Mouse (Mus musculus) lung, postnatal 0 days (tissue): ENCODE results near the gene Gm6812. TPM values are rescaled to one million over a fixed set of nuclear protein-coding genes. Genes with fewer than 3 reads are reported as not detected.
"Not testable (repeated sequence)": the region's sequence is repeated elsewhere in the genome, so short reads cannot be mapped to it uniquely, and the experiment has no call there.

Experiments
- ATAC-seq: fragments of 200-750 bp; cut with Nextera tagmentation; 2 replicates; pipeline ENCODE4 v1.8.0; 2017; ENCODE audit warnings: moderate library complexity
- DNase-seq: peaks from one replicate; pipeline ENCODE4 v3.0.0-alpha.2; 2016; ENCODE audit warnings: low spot score
- H3K27ac ChIP-seq: fragments of 300-500 bp; sonication (generic); 2 replicates; pipeline ENCODE4 v1.5.1; 2014; ENCODE audit warnings: antibody characterized with exemption, mild to moderate bottlenecking, low read length, mixed read lengths
- H3K27me3 ChIP-seq: fragments of 300-500 bp; sonication (generic); replicated peaks from 2 replicates; pipeline ENCODE4 v1.6.1; 2014; ENCODE audit warnings: low read length, mixed read lengths; ENCODE audit not compliant: insufficient read depth
- H3K36me3 ChIP-seq: fragments of 300-500 bp; sonication (generic); 2 replicates; pipeline ENCODE4 v1.6.1; 2014; ENCODE audit warnings: low read length, mixed read lengths; ENCODE audit not compliant: insufficient read depth
- H3K4me1 ChIP-seq: fragments of 300-500 bp; sonication (generic); 2 replicates; pipeline ENCODE4 v1.6.1; 2014; ENCODE audit warnings: antibody characterized with exemption, low read depth, low read length, mixed read lengths; ENCODE audit not compliant: insufficient read depth
- H3K4me2 ChIP-seq: fragments of 300-500 bp; sonication (generic); replicated peaks from 2 replicates; pipeline ENCODE4 v1.6.1; 2014; ENCODE audit warnings: low read depth, mild to moderate bottlenecking, low read length, moderate library complexity, mixed read lengths
- H3K4me3 ChIP-seq: fragments of 300-500 bp; sonication (generic); 2 replicates; pipeline ENCODE4 v1.5.1; 2014; ENCODE audit warnings: low read depth, low read length
- H3K9ac ChIP-seq: fragments of 300-500 bp; sonication (generic); replicated peaks from 2 replicates; pipeline ENCODE4 v1.6.1; 2014; ENCODE audit warnings: low read depth, mild to moderate bottlenecking
- H3K9me3 ChIP-seq: fragments of 300-500 bp; sonication (generic); 2 replicates; pipeline ENCODE4 v1.6.1; 2016; ENCODE audit warnings: low read length, mixed read lengths
- CTCF ChIP-seq: IDR thresholded peaks from 2 replicates; pipeline ENCODE4 v1.5.1; 2016; ENCODE audit warnings: antibody characterized with exemption, mild to moderate bottlenecking
- EP300 ChIP-seq: IDR thresholded peaks from 2 replicates; pipeline ENCODE4 v1.6.1; 2016; ENCODE audit warnings: antibody characterized with exemption, mild to moderate bottlenecking, control low read depth
- WGBS: fragments of 180-500 bp; shearing (Covaris S2); extraction: QIAGEN DNeasy Blood & Tissue Kit; methylation state at CpG from one replicate; pipeline ENCODE4 v1.1.7; 2014; 5-methylcytosine and 5-hydroxymethylcytosine counted together
- polyA plus RNA-seq: library from polyadenylated mRNA; unstranded; fragments of >200 nt; fragmentation: Nextera tagmentation; extraction: Ambion mirVana; gene quantifications from 2 replicates; pipeline ENCODE4 v1.2.1, GENCODE M21; 2015

Gene Gm6812
- polyA plus RNA-seq, result not detected in 2 replicates

- 37% methylated on average over 2 of the region's 5 CpGs for WGBS
- H3K36me3 ChIP-seq, H3K27me3 ChIP-seq, H3K27ac ChIP-seq, H3K9ac ChIP-seq, DNase-seq, H3K9me3 ChIP-seq, H3K4me1 ChIP-seq, H3K4me2 ChIP-seq, H3K4me3 ChIP-seq, ATAC-seq: not testable (repeated sequence)
Measured at GRCm38 (mm10) chrX:68892953-68893352, at the start of gene Gm6812. TSS of gene Gm6812 (minus strand) at chrX:68893053.

- no peaks in the 10 kb centered on the region for H3K36me3 ChIP-seq
- H3K4me1 ChIP-seq, result no peaks in the 10 kb centered on the region
- 31% methylated on average over 2 of the region's 2 CpGs for WGBS
- no peak overlapping the region for H3K9ac ChIP-seq
- TF ChIP-seq EP300, result no peak
- no peak for TF ChIP-seq CTCF
- no peak overlapping the region for H3K27ac ChIP-seq
- no peak for DNase-seq
- no peak for ATAC-seq
- H3K4me3 ChIP-seq, result no peak overlapping the region
- H3K27me3 ChIP-seq, result no peaks in the 10 kb centered on the region
- H3K4me2 ChIP-seq, result no peak overlapping the region
- no peaks in the 10 kb centered on the region for H3K9me3 ChIP-seq
Measured at GRCm38 (mm10) chrX:68865145-68865544, 27.7 kb downstream of the Gm6812 start.

Other genes with a start within 250 kb of the Gm6812 start
- 24.6 and 29.3 TPM in 2 replicates for gene Fmr1, start 214.5 kb downstream of the Gm6812 start, polyA plus RNA-seq
- gene Fmr1nb, start 131.2 kb downstream of the Gm6812 start, polyA plus RNA-seq, result not detected in 2 replicates
- gene Gm14698, start 72.0 kb downstream of the Gm6812 start, polyA plus RNA-seq, result 2.9 and 3.3 TPM in 2 replicates